Mouse (Mus musculus) liver, embryonic 12.5 days (tissue): ENCODE results near the gene Fsip1. TPM values are rescaled to one million over a fixed set of nuclear protein-coding genes. Genes with fewer than 3 reads are reported as not detected.

ENCODE experiments used
- ATAC-seq: fragments of 200-750 bp; cut with Nextera tagmentation; 2 replicates; pipeline ENCODE4 v1.8.0; 2017; ENCODE audit warnings: moderate number of reproducible peaks, mild to moderate bottlenecking, moderate library complexity
- H3K27ac ChIP-seq: fragments of 300-500 bp; sonication (generic); 2 replicates; pipeline ENCODE4 v1.5.1; 2016; ENCODE audit warnings: mild to moderate bottlenecking
- H3K27me3 ChIP-seq: fragments of 300-500 bp; sonication (generic); replicated peaks from 2 replicates; pipeline ENCODE4 v1.6.1; 2016; ENCODE audit warnings: mild to moderate bottlenecking, moderate library complexity
- H3K36me3 ChIP-seq: fragments of 300-500 bp; sonication (generic); 2 replicates; pipeline ENCODE4 v1.6.1; 2016; ENCODE audit warnings: mild to moderate bottlenecking, moderate library complexity
- H3K4me1 ChIP-seq: fragments of 300-500 bp; sonication (generic); 2 replicates; pipeline ENCODE4 v1.6.1; 2016
- H3K4me2 ChIP-seq: fragments of 300-500 bp; sonication (generic); 2 replicates; pipeline ENCODE4 v1.6.1; 2016; ENCODE audit warnings: mild to moderate bottlenecking, moderate library complexity
- H3K4me3 ChIP-seq: fragments of 300-500 bp; sonication (generic); 2 replicates; pipeline ENCODE4 v1.5.1; 2016; ENCODE audit warnings: mild to moderate bottlenecking, moderate library complexity
- H3K9ac ChIP-seq: fragments of 300-500 bp; sonication (generic); 2 replicates; pipeline ENCODE4 v1.6.1; 2016; ENCODE audit warnings: mild to moderate bottlenecking, moderate library complexity
- H3K9me3 ChIP-seq: fragments of 300-500 bp; sonication (generic); replicated peaks from 2 replicates; pipeline ENCODE4 v1.6.1; 2016; ENCODE audit warnings: mild to moderate bottlenecking, moderate library complexity
- WGBS: fragments of 180-500 bp; shearing (Covaris S2); methylation state at CpG from one replicate; pipeline ENCODE4 v1.1.7; 2016; ENCODE audit not compliant: insufficient replicate concordance; 5-methylcytosine and 5-hydroxymethylcytosine counted together
- polyA plus RNA-seq: library from polyadenylated mRNA; unstranded; fragments of >200 nt; fragmentation: Nextera tagmentation; extraction: Ambion mirVana; gene quantifications from 2 replicates; pipeline ENCODE4 v1.2.1, GENCODE M21; 2016

The Fsip1 gene
- polyA plus RNA-seq, 1 experiment from 2014 or later: 0.23 TPM

DNA sequence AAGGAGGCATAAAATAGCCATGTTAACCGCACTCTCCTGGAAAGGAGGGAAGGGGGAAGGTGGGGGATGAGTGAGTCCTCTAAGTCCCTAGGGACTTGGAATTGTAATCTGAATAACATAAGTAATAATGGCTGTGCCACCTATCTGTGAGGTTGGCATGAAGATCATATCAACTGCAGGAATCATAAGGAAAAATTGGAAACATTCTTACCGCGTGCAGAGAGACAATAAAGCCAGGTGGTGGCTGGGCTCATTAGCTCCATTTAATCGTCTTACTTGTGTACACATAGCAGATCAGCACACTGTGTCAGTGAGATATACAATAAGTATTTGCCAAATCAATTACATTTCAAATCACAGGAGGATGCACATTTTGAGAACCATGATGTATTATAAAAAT lies 52.1 kb downstream of the Fsip1 start:
- Histone ChIP-seq H3K27ac (no peak overlapping the region), H3K4me3 (no peak overlapping the region), H3K9ac (no peak overlapping the region), H3K36me3 (no peaks in the 10 kb centered on the region), H3K4me2 (no peak overlapping the region), H3K9me3 (no peaks in the 10 kb centered on the region), H3K4me1 (no peaks in the 10 kb centered on the region), H3K27me3 (no peaks in the 10 kb centered on the region)
- WGBS: 72% methylated on average over 4 of the region's 4 CpGs
- ATAC-seq: no peak

DNA sequence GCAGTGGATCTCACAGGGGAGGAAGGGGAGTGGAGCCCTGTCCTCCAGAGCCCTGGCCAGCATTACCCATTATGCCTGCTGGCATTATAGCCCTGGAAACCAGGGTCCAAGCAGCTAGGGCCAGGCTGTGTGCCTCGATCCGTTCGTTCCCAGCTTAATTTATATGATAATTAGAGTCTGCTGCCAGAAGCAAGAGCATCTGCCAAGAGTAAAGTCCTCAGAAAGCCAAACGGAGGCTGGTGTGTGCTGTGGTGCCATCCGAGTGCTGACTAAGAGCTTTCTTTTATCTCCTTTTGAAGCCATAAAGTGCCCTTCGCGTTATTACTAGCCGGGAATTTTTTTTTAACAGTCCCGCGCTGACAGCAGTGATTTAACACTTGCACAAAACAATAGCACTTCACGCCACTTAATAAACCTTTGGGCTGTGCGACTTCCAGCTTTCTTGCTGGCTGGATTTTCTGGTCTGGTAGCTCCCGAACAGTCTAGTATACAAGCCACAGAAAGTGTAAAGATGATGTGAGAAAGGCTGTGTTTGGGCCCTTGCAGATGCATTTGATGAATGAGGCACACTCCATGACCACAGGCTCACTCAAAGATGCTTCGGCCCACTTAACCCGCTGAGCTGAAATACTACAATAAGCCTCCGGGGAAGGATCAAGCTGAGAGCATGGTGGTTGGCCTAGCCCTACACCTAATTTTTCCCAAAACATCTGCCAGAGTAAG lies 52.9 kb downstream of the Fsip1 start:
- ATAC-seq: no peak
- no peaks in the 10 kb centered on the region for H3K4me1 ChIP-seq

DNA sequence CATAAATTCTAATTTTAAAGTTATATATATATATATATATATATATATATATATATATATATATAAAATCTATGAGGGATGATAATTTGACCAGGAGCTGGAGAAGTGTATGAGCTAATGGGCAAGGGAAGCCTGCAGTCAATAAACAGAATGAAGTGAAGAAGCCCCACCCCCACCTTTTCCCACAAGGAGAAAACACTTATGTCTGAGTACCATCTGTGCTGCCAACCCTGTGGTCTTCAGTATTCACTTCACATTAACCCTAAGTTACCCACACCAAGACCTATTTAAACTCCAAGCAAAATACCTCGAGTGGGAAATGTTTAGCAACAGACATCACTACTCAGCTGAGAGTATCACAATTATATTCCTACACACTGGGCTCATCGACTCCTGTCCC lies 53.8 kb downstream of the Fsip1 start:
- Histone ChIP-seq H3K27me3 (no peaks in the 10 kb centered on the region), H3K4me3 (no peak overlapping the region), H3K9me3 (0 out of 2 replicates have a peak, but pooled peaks cover 4% of the 10 kb centered on the region), H3K36me3 (no peaks in the 10 kb centered on the region), H3K4me1 (no peaks in the 10 kb centered on the region), H3K9ac (no peak overlapping the region), H3K27ac (no peak overlapping the region), H3K4me2 (no peak overlapping the region)
- 50% methylated on average over 2 of the region's 2 CpGs for WGBS
- ATAC-seq: no peak

More for the DNA sequence above, 52.9 kb downstream of the Fsip1 start:
- Histone ChIP-seq H3K9me3 (0 out of 2 replicates have a peak, but pooled peaks cover 3% of the 10 kb centered on the region), H3K27ac (no peak overlapping the region), H3K9ac (no peak overlapping the region), H3K4me3 (no peak overlapping the region), H3K36me3 (no peaks in the 10 kb centered on the region), H3K27me3 (no peaks in the 10 kb centered on the region), H3K4me2 (no peak overlapping the region)
- WGBS: 44% methylated on average over 16 of the region's 16 CpGs

DNA sequence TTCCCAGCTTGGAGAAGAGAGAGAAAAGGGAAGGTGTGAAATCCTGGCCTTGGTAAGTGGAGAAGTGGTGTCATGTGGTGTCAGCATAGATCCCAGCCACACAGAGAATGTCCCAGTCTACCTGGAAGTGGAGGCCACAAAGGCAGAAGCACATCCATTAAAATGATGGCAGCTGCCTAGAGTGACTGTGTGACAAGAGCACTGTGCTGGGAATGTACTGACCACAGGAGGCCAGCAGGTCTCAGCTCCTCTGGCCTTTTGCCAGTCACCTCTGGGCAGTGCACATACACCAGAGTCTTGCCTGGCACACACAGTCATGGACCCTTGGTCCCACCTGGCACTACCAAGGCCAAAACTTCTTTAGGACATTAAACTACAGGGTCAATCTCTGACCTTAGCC lies 54.8 kb downstream of the Fsip1 start:
- no peaks in the 10 kb centered on the region for H3K27me3 ChIP-seq
- H3K9ac ChIP-seq: no peak overlapping the region
- no peaks in the 10 kb centered on the region for H3K4me1 ChIP-seq
- H3K9me3 ChIP-seq: 0 out of 2 replicates have a peak, but pooled peaks cover 4% of the 10 kb centered on the region
- ATAC-seq: no peak
- H3K27ac ChIP-seq: no peak overlapping the region
- no peaks in the 10 kb centered on the region for H3K36me3 ChIP-seq
- no peak overlapping the region for H3K4me2 ChIP-seq
- no peak overlapping the region for H3K4me3 ChIP-seq

DNA sequence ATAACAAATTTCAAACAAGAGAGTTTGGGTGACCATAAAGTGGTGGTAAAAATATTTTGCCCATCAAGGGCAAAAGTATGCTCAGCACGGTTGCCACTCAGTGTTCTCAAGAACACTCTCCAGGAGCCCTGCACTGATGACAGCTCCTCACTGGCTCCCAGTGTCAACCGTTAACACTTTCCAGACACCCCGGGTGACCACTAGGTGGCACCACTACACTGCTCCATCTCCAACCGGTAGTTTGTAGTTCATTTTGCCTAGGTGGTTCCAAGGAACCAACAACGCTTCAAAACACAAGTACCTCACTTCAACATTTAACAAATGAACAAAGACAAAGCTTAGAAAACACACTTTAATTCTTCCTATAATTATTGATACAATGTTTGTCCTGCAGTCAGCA lies 56.9 kb downstream of the Fsip1 start:
- 10% methylated on average over 5 of the region's 5 CpGs for WGBS
- Histone ChIP-seq H3K9ac (no peak overlapping the region), H3K9me3 (0 out of 2 replicates have a peak, but pooled peaks cover 4% of the 10 kb centered on the region), H3K27ac (no peak overlapping the region), H3K4me2 (no peak overlapping the region), H3K4me1 (no peaks in the 10 kb centered on the region), H3K4me3 (no peak overlapping the region), H3K27me3 (no peaks in the 10 kb centered on the region), H3K36me3 (no peaks in the 10 kb centered on the region)
- no peak for ATAC-seq

DNA sequence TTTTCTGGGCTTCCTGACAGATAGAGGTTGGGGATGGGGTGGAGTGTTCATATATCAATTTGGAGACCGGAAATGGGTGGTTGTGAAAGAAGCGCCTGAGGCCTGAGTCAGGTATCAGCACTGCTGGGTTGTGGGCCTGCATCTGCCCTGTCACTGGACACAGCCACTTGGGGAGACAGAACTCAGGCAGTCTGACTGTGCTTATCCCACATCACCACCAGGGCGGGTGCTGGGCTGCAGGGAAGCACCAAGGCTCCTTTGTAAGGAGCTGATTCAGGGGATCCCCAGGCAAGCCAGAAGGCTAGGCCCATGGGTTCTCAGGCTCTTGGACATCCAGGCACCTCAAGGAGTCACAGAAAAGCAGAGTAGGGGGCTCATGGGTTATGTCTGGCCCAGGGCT lies 59.8 kb downstream of the Fsip1 start:
- no peak overlapping the region for H3K4me2 ChIP-seq
- 54% methylated on average over 3 of the region's 3 CpGs for WGBS
- ATAC-seq: no peak
- H3K4me3 ChIP-seq: no peak overlapping the region
- no peaks in the 10 kb centered on the region for H3K27me3 ChIP-seq
- no peak overlapping the region for H3K9ac ChIP-seq
- no peaks in the 10 kb centered on the region for H3K36me3 ChIP-seq
- H3K4me1 ChIP-seq: no peaks in the 10 kb centered on the region
- H3K9me3 ChIP-seq: 0 out of 2 replicates have a peak, but pooled peaks cover 4% of the 10 kb centered on the region
- no peak overlapping the region for H3K27ac ChIP-seq

DNA sequence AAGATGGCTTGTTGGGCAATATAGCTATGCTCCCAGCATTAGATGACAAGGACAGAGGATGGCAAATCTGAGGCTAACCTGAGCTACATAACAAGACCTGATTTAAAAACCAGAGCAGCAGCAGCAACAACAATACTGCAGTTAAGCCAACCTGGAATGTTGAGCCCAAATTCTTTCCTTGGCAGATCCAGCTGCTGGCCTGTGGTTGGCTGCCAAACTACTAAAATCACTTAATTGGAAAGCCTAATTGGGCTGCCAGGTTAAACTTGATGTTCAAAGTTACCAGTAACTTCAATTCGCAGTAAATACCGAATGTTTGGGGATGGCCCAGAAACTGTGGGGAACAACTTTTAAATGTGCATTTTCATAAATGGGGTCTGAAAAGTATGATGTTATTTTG lies 74.6 kb downstream of the Fsip1 start:
- ATAC-seq: no peak
- Histone ChIP-seq H3K4me1 (no peaks in the 10 kb centered on the region), H3K36me3 (no peaks in the 10 kb centered on the region), H3K4me3 (no peak overlapping the region), H3K27ac (no peak overlapping the region), H3K9me3 (no peaks in the 10 kb centered on the region), H3K27me3 (no peaks in the 10 kb centered on the region), H3K9ac (no peak overlapping the region), H3K4me2 (no peak overlapping the region)
- WGBS: 81% methylated on average over 2 of the region's 2 CpGs

DNA sequence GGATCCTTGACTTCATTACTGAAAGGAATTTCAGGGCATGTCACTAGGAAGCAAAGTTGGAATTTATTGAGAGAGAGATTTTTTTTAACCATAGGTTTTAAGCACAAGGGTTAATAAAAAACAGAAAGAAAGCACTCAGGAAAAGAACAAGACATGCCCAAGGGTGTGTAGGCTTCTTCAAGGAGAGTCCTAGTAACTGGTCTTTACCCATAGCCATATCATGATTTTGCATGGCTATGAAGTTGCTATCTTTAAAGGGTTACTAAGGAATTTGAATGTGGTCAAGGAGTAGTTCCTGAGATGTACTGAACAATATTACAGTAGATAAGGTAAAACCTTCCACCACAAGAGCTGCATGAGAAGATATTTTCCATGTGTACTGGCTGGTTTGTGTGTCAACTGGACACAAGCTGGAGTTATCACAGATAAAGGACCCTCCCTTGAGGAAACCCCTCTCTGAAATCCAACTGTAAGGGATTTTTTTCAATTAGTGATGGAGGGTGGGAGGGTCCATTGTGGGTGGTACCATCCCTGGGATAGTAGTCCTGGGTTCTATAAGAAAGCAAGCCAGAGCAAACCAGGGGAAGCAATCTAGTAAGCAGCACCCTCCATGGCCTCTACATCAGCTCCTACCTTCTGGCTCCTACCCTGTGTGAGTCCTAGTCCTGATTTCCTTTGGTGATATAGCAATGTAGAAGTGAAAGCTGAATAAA lies 76.7 kb downstream of the Fsip1 start:
- Histone ChIP-seq H3K36me3 (no peaks in the 10 kb centered on the region), H3K9ac (no peak overlapping the region), H3K27ac (no peak overlapping the region), H3K27me3 (no peaks in the 10 kb centered on the region), H3K4me3 (no peak overlapping the region), H3K9me3 (no peaks in the 10 kb centered on the region), H3K4me1 (no peaks in the 10 kb centered on the region), H3K4me2 (peak overlapping the region; percentile 35)
- ATAC-seq: no peak

DNA sequence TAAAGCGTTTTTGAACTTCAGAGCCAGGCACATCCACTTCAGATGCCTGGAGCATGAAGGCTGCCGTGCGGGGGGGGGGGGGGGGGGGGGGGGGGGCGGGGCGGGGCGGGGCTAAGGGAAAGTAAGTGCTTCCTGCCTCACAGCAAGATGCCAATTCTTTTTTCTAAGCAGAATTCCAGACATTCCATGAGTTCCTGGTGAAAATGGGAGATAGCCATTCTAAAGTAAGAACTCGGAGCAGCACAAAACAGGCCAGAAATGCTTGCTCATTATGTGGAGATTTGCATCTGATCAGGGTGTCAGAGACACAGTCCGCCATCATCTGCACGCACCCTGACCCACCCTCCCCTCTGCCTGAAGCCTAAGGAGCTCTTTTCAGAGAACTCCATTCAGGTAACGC lies 77.3 kb downstream of the Fsip1 start:
- no peak for ATAC-seq
- H3K36me3 ChIP-seq: no peaks in the 10 kb centered on the region
- no peak overlapping the region for H3K4me3 ChIP-seq
- H3K27me3 ChIP-seq: no peaks in the 10 kb centered on the region
- peak overlapping the region; percentile 35 for H3K4me2 ChIP-seq
- H3K9me3 ChIP-seq: no peaks in the 10 kb centered on the region
- no peak overlapping the region for H3K27ac ChIP-seq
- no peaks in the 10 kb centered on the region for H3K4me1 ChIP-seq
- H3K9ac ChIP-seq: no peak overlapping the region
- 12% methylated on average over 6 of the region's 10 CpGs for WGBS

DNA sequence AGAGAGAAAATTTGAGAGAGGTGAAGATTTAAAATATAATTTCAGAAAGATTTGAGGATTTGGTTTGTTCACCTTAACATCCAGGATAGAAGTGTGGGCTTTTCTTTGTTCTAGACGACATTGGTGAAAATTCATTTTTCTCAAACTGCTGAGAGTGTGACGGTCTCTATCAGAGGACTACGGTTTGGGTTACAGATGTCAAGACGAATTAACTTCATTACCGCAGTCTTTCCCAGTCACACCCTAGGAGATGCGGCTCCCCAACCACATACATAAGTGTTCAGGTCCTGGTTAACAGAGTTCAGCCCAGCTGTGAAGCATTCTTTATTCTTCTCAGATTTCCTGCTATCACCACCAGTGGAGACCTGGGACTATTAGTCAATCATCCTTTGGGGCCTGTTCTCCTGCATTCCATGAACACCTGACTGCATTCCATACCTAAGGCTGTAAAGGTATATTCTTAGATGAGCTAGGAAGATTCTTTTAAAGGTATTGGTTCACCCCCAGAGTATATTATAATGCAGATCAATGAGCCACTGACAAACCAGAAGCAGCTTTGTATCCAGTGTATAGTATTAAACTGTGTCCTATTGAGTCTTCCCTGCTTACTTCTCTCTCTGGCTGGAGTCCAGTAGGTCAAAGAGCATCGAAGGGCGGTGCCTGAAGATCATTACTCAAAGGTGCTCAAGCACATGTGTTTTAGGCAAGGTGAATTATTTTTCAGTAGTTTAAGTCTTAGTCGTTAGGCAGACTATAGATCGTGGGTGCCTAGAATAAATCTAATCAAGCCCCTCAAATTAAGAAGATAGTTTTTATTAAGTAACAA lies 82.0 kb downstream of the Fsip1 start:
- ATAC-seq: no peak
- no peaks in the 10 kb centered on the region for H3K4me1 ChIP-seq
- H3K27ac ChIP-seq: no peak overlapping the region
- H3K9ac ChIP-seq: no peak overlapping the region
- no peak overlapping the region for H3K4me3 ChIP-seq
- no peak overlapping the region for H3K4me2 ChIP-seq
- 65% methylated on average over 10 of the region's 10 CpGs for WGBS
- H3K36me3 ChIP-seq: no peaks in the 10 kb centered on the region
- H3K9me3 ChIP-seq: no peaks in the 10 kb centered on the region
- no peaks in the 10 kb centered on the region for H3K27me3 ChIP-seq

DNA sequence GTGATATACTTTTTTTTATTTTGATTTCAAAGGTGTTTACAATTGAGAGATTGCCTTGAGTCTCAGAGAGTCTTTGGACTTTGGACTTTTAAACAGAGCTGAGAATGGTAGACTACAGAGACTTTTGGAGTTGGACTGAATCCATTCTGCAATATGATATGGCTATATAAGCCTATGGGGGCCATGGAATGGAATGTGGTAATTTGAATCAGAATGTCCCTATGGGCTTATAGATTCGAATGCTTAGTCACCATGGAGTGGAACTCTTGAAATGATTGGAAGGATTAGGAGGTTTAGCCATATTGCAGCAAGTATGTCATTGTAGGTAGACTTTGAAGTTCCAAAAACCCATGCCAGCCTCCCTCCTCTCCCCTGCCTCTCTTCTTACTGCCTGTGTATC lies 88.5 kb downstream of the Fsip1 start:
- Histone ChIP-seq H3K4me1 (no peaks in the 10 kb centered on the region), H3K4me2 (no peak overlapping the region), H3K9me3 (no peaks in the 10 kb centered on the region), H3K36me3 (no peaks in the 10 kb centered on the region), H3K9ac (no peak overlapping the region), H3K27me3 (no peaks in the 10 kb centered on the region), H3K4me3 (no peak overlapping the region), H3K27ac (no peak overlapping the region)
- 42% methylated on average over 1 of the region's 1 CpGs for WGBS
- ATAC-seq: no peak

DNA sequence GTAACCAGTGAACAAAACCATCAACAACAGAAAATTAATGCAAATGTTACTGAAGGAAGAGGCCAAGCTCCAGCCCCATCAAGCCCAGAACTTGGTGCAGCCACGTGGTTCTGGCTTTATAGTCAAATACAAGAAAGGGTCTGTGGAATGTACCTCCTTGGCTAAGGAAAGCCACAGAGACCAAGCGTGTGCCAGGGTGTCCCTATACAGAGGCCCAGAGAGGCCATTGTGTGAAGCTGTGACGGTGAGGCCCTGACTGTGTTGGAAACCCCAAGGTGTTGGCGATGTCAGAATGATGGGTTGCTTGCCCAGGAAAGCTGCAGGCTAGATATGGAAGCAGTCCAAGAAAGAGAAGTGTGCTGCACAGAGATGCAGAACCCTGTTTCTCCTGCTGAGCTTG lies 89.0 kb downstream of the Fsip1 start:
- no peak overlapping the region for H3K27ac ChIP-seq
- H3K9ac ChIP-seq: no peak overlapping the region
- H3K4me3 ChIP-seq: no peak overlapping the region
- no peaks in the 10 kb centered on the region for H3K27me3 ChIP-seq
- ATAC-seq: no peak
- WGBS: 64% methylated on average over 4 of the region's 4 CpGs
- H3K4me2 ChIP-seq: no peak overlapping the region
- no peaks in the 10 kb centered on the region for H3K4me1 ChIP-seq
- H3K9me3 ChIP-seq: no peaks in the 10 kb centered on the region
- no peaks in the 10 kb centered on the region for H3K36me3 ChIP-seq
